Mouse (Mus musculus): Measurements from ENCODE around the gene Nipsnap2. TPM values are rescaled to one million over a fixed set of nuclear protein-coding genes. Genes with fewer than 3 reads are reported as not detected.

The Nipsnap2 gene
- polyA plus RNA-seq, 1 experiment from 2014 or later: 82.2 TPM

- Histone ChIP-seq H3K9ac (peak overlapping the region; percentile 65), H3K4me3 (ENCODE audit: low read depth, low read length) (peak overlapping the region; percentile 54), H3K36me3 (ENCODE audit: insufficient read depth) (no peaks in the 10 kb centered on the region), H3K9me3 (ENCODE audit: low read depth, low read length) (no peaks in the 10 kb centered on the region), H3K4me2 (peak overlapping the region; percentile 88), H3K4me1 (ENCODE audit: insufficient read depth) (peaks cover 7% of the 10 kb centered on the region), H3K27ac (ENCODE audit: low read depth) (no peak overlapping the region), H3K27me3 (ENCODE audit: insufficient read depth, low read length) (no peaks in the 10 kb centered on the region)
- TF ChIP-seq CTCF (IDR thresholded peaks at IDR 0.05; ENCODE audit: low read depth): no peak
- DNase-seq: peak; percentile 5
- no peak; the same call in 1 of the 2 replicates for ATAC-seq (ENCODE audit: insufficient read depth)
- WGBS: 32% methylated on average over 11 of the region's 11 CpGs
These were observed 53.6 kb downstream of the Nipsnap2 start for GRCm38 (mm10) chr5:129778348-129778995.

GRCm38 (mm10) chr5:129778996-129779716 is 54.3 kb downstream of the Nipsnap2 start:
- Histone ChIP-seq H3K27me3 (ENCODE audit: insufficient read depth, low read length) (no peaks in the 10 kb centered on the region), H3K9me3 (ENCODE audit: low read depth, low read length) (no peaks in the 10 kb centered on the region), H3K4me2 (peak overlapping the region; percentile 88), H3K9ac (peak overlapping the region; percentile 65), H3K36me3 (ENCODE audit: insufficient read depth) (no peaks in the 10 kb centered on the region), H3K4me3 (ENCODE audit: low read depth, low read length) (peak overlapping the region; percentile 54), H3K27ac (ENCODE audit: low read depth) (no peak overlapping the region; the same call in 1 of the 2 replicates), H3K4me1 (ENCODE audit: insufficient read depth) (peaks cover 7% of the 10 kb centered on the region)
- no peak for TF ChIP-seq CTCF (IDR thresholded peaks at IDR 0.05; ENCODE audit: low read depth)
- peak; percentile 90 for DNase-seq
- under 1% methylated on average over 32 of the region's 32 CpGs for WGBS
- ATAC-seq (ENCODE audit: insufficient read depth): peak; percentile 96

- Histone ChIP-seq H3K36me3 (ENCODE audit: insufficient read depth) (no peaks in the 10 kb centered on the region), H3K4me2 (no peak overlapping the region), H3K4me1 (ENCODE audit: insufficient read depth) (peaks cover 7% of the 10 kb centered on the region), H3K9me3 (ENCODE audit: low read depth, low read length) (no peaks in the 10 kb centered on the region), H3K4me3 (ENCODE audit: low read depth, low read length) (no peak overlapping the region), H3K27ac (ENCODE audit: low read depth) (no peak overlapping the region), H3K9ac (no peak overlapping the region), H3K27me3 (ENCODE audit: insufficient read depth, low read length) (no peaks in the 10 kb centered on the region)
- 89% methylated on average over 3 of the region's 3 CpGs for WGBS
- DNase-seq (no peak), ATAC-seq (ENCODE audit: insufficient read depth) (no peak)
- no peak for TF ChIP-seq CTCF (IDR thresholded peaks at IDR 0.05; ENCODE audit: low read depth)
These were observed 55.3 kb downstream of the Nipsnap2 start for GRCm38 (mm10) chr5:129780131-129780530.

- H3K4me1 ChIP-seq (ENCODE audit: insufficient read depth): peaks cover 7% of the 10 kb centered on the region
- WGBS: 34% methylated on average over 3 of the region's 3 CpGs
These were observed 57.3 kb downstream of the Nipsnap2 start for GRCm38 (mm10) chr5:129782211-129782610.

GRCm38 (mm10) chr5:129785235-129785870 is 60.5 kb downstream of the Nipsnap2 start:
- Histone ChIP-seq H3K36me3 (ENCODE audit: insufficient read depth) (peaks cover 23% of the 10 kb centered on the region), H3K4me1 (ENCODE audit: insufficient read depth) (no peaks in the 10 kb centered on the region), H3K9me3 (ENCODE audit: low read depth, low read length) (no peaks in the 10 kb centered on the region), H3K4me3 (ENCODE audit: low read depth, low read length) (no peak overlapping the region), H3K27ac (ENCODE audit: low read depth) (no peak overlapping the region), H3K27me3 (ENCODE audit: insufficient read depth, low read length) (no peaks in the 10 kb centered on the region), H3K9ac (no peak overlapping the region), H3K4me2 (no peak overlapping the region)
- peak; percentile 26; the same call in 1 of the 2 replicates for TF ChIP-seq CTCF (IDR thresholded peaks at IDR 0.05; ENCODE audit: low read depth)
- WGBS: 82% methylated on average over 5 of the region's 5 CpGs
- ATAC-seq (ENCODE audit: insufficient read depth): no peak
- no peak for DNase-seq

More at GRCm38 (mm10) chr5:129782211-129782610, 57.3 kb downstream of the Nipsnap2 start:
- Histone ChIP-seq H3K9me3 (ENCODE audit: low read depth, low read length) (no peaks in the 10 kb centered on the region), H3K27me3 (ENCODE audit: insufficient read depth, low read length) (no peaks in the 10 kb centered on the region), H3K36me3 (ENCODE audit: insufficient read depth) (no peaks in the 10 kb centered on the region), H3K4me2 (no peak overlapping the region), H3K4me3 (ENCODE audit: low read depth, low read length) (no peak overlapping the region), H3K27ac (ENCODE audit: low read depth) (no peak overlapping the region), H3K9ac (no peak overlapping the region)
- DNase-seq: peak; percentile 65
- TF ChIP-seq CTCF (IDR thresholded peaks at IDR 0.05; ENCODE audit: low read depth): peak; percentile 50
- ATAC-seq (ENCODE audit: insufficient read depth): no peak

- DNase-seq: peak; percentile 8
- no peaks in the 10 kb centered on the region for H3K27me3 ChIP-seq (ENCODE audit: insufficient read depth, low read length)
- peak overlapping the region; percentile 96 for H3K9ac ChIP-seq
- peak overlapping the region; percentile 69 for H3K4me2 ChIP-seq
- peak overlapping the region; percentile 98 for H3K27ac ChIP-seq (ENCODE audit: low read depth)
- peak overlapping the region; percentile 90 for H3K4me3 ChIP-seq (ENCODE audit: low read depth, low read length)
- TF ChIP-seq CTCF (IDR thresholded peaks at IDR 0.05; ENCODE audit: low read depth): no peak
- H3K36me3 ChIP-seq (ENCODE audit: insufficient read depth): peaks cover 30% of the 10 kb centered on the region
- ATAC-seq (ENCODE audit: insufficient read depth): no peak
- no peaks in the 10 kb centered on the region for H3K4me1 ChIP-seq (ENCODE audit: insufficient read depth)
- no peaks in the 10 kb centered on the region for H3K9me3 ChIP-seq (ENCODE audit: low read depth, low read length)
- whole genome bisulfite sequencing: 70% methylated on average over 6 of the region's 6 CpGs
These were observed 61.3 kb downstream of the Nipsnap2 start for GRCm38 (mm10) chr5:129786161-129786560.

Measured in lung, embryonic 14.5 days (tissue).